In genomic region chr6:68813346-68813745, GRCm38 (mm10) we compare ENCODE assay signal across 22 mouse cellular contexts.
DNase-seq lines count a peak whose midpoint lies in the region; ATAC-seq and TF ChIP-seq lines count a peak whose summit lies in the region.
"Had no signal": no experiment of that assay in that cellular context is flagged by ENCODE, and none has a peak within 500 bp of the region (broad histone marks: within the 10 kb centered on the region; RNA-seq: fewer than 3 reads in every experiment).

No protein-coding gene starts in this region.

- ATAC-seq in midbrain, postnatal 0 days (ENCODE audit: low FRiP score) = no peak
- ATAC-seq in midbrain, embryonic 16.5 days = no peak
- ATAC-seq: forebrain, embryonic 14.5 days; forebrain, embryonic 16.5 days had no signal

- H3K4me2 ChIP-seq in midbrain, postnatal 0 days (ENCODE audit: low read depth, low read length, poor library complexity, severe bottlenecking) = no peak overlapping the region
- no peak overlapping the region for H3K4me2 ChIP-seq in midbrain, embryonic 16.5 days (ENCODE audit: low read length)
- H3K4me2 ChIP-seq: embryonic facial prominence, embryonic 12.5 days; embryonic facial prominence, embryonic 15.5 days; forebrain, embryonic 12.5 days had no signal

- no peaks in the 10 kb centered on the region for H3K36me3 ChIP-seq in midbrain, postnatal 0 days (ENCODE audit: insufficient read depth, low read length)
- H3K36me3 ChIP-seq in midbrain, embryonic 16.5 days (ENCODE audit: control insufficient read depth, insufficient read depth, low read length) = no peaks in the 10 kb centered on the region
- H3K36me3 ChIP-seq: embryonic facial prominence, embryonic 12.5 days; embryonic facial prominence, embryonic 15.5 days; forebrain, embryonic 10.5 days; forebrain, embryonic 12.5 days had no signal

- TF ChIP-seq CTCF in midbrain, postnatal 0 days (IDR thresholded peaks at IDR 0.05) = no peak

- no peaks in the 10 kb centered on the region for H3K4me1 ChIP-seq in midbrain, postnatal 0 days (ENCODE audit: insufficient read depth, low read length)
- H3K4me1 ChIP-seq in midbrain, embryonic 16.5 days (ENCODE audit: control insufficient read depth, insufficient read depth, low read length) = no peaks in the 10 kb centered on the region
- H3K4me1 ChIP-seq: embryonic facial prominence, embryonic 12.5 days; embryonic facial prominence, embryonic 15.5 days; forebrain, embryonic 10.5 days; forebrain, embryonic 12.5 days had no signal

- no peaks in the 10 kb centered on the region for H3K9me3 ChIP-seq in midbrain, postnatal 0 days (ENCODE audit: low read length)
- H3K9me3 ChIP-seq in midbrain, embryonic 16.5 days (replicated peaks; ENCODE audit: control insufficient read depth, low read length, poor library complexity, severe bottlenecking) = no peaks in the 10 kb centered on the region
- H3K9me3 ChIP-seq: embryonic facial prominence, embryonic 12.5 days; embryonic facial prominence, embryonic 15.5 days; forebrain, embryonic 12.5 days had no signal

- H3K27me3 ChIP-seq in midbrain, postnatal 0 days (ENCODE audit: insufficient read depth, low read length) = no peaks in the 10 kb centered on the region
- H3K27me3 ChIP-seq in midbrain, embryonic 16.5 days (ENCODE audit: control insufficient read depth, insufficient read depth, low read depth, low read length) = no peaks in the 10 kb centered on the region
- H3K27me3 ChIP-seq: embryonic facial prominence, embryonic 12.5 days; embryonic facial prominence, embryonic 15.5 days; forebrain, embryonic 12.5 days had no signal

- H3K9ac ChIP-seq in midbrain, postnatal 0 days (replicated peaks; ENCODE audit: low read length, poor library complexity, severe bottlenecking) = no peak overlapping the region
- no peak overlapping the region for H3K9ac ChIP-seq in midbrain, embryonic 16.5 days (ENCODE audit: low read depth, low read length)
- H3K9ac ChIP-seq: embryonic facial prominence, embryonic 12.5 days; embryonic facial prominence, embryonic 15.5 days; forebrain, embryonic 12.5 days had no signal

- DNase-seq in midbrain, postnatal 0 days (ENCODE audit: low spot score) = peak; percentile 10
- peak; percentile 80 for DNase-seq in ES-CJ7 (ENCODE audit: low read depth, low spot score)
- peak; percentile 79 for DNase-seq in ZHBTc4 (ENCODE audit: low read depth, low spot score)
- no peak for DNase-seq in c-Kit-positive CD71-positive TER-119-positive erythroid progenitor cells, embryonic 14.5 days (ENCODE audit: low spot score)
- no peak for DNase-seq in urinary bladder, postnatal 25 days (ENCODE audit: low spot score)
- DNase-seq: adrenal gland, adult 2 months; adrenal gland, postnatal 10 days; adrenal gland, postnatal 25 days; cerebellum, adult 11-12 months; cerebellum, adult 8-10 months; cerebellum, adult 9-11 months; cerebellum, postnatal 14 days; cerebellum, postnatal 36 days; embryo, embryonic 11 days had no signal

- H3K27ac ChIP-seq in midbrain, postnatal 0 days (ENCODE audit: low read depth, low read length) = no peak overlapping the region
- no peak overlapping the region for H3K27ac ChIP-seq in midbrain, embryonic 16.5 days (ENCODE audit: low read length)
- H3K27ac ChIP-seq: embryonic facial prominence, embryonic 12.5 days; embryonic facial prominence, embryonic 15.5 days; forebrain, embryonic 10.5 days; forebrain, embryonic 12.5 days had no signal

- 69% methylated on average over 3 of the region's 3 CpGs for WGBS in midbrain, postnatal 0 days
- 72% methylated on average over 3 of the region's 3 CpGs for WGBS in midbrain, embryonic 16.5 days

- no peak overlapping the region for H3K4me3 ChIP-seq in midbrain, postnatal 0 days (ENCODE audit: low read depth, low read length)
- H3K4me3 ChIP-seq in midbrain, embryonic 16.5 days (ENCODE audit: low read depth, low read length) = no peak overlapping the region
- H3K4me3 ChIP-seq: embryonic facial prominence, embryonic 12.5 days; embryonic facial prominence, embryonic 15.5 days; erythroblast, embryonic 14.5 days; forebrain, embryonic 10.5 days; forebrain, embryonic 12.5 days had no signal

Comparison
In these comparisons a context has a peak if more than half of its experiments do, and no peak if none do; other contexts are left out.
1. DNase-seq: peak in midbrain, postnatal 0 days (single experiment), ES-CJ7 (single experiment) and ZHBTc4 (single experiment); none in c-Kit-positive CD71-positive TER-119-positive erythroid progenitor cells, embryonic 14.5 days (single experiment) and urinary bladder, postnatal 25 days (single experiment).